Mouse (Mus musculus) spleen, adult 2 months (tissue): Measurements from ENCODE around the gene Tmem183a. TPM values are rescaled to one million over a fixed set of nuclear protein-coding genes. Genes with fewer than 3 reads are reported as not detected.

Experiments
- DNase-seq, 2 experiments: peaks; one replicate each; pipeline versions ENCODE4 v3.0.0 to v3.0.0-alpha.2; 2012 to 2021; ENCODE audit warnings: low spot score in 2 of 2, low read depth in 1 of 2
- H3K27ac ChIP-seq: fragments of 200-500 bp; 2 replicates; pipeline ENCODE4 v1.5.1; 2012; ENCODE audit warnings: low read length, inconsistent platforms; ENCODE audit not compliant: insufficient read depth
- H3K27me3 ChIP-seq: fragments of 200-500 bp; 2 replicates; pipeline ENCODE4 v1.6.1; 2012; ENCODE audit warnings: mild to moderate bottlenecking, moderate library complexity, low read length, inconsistent platforms; ENCODE audit not compliant: control insufficient read depth, insufficient read depth
- H3K36me3 ChIP-seq: fragments of 200-500 bp; 2 replicates; pipeline ENCODE4 v1.6.1; 2012; ENCODE audit warnings: mild to moderate bottlenecking, low read length, inconsistent platforms; ENCODE audit not compliant: control insufficient read depth, insufficient read depth
- H3K4me1 ChIP-seq: fragments of 200-500 bp; 2 replicates; pipeline ENCODE4 v1.6.1; 2011; ENCODE audit warnings: inconsistent platforms; ENCODE audit not compliant: control insufficient read depth, insufficient read depth, insufficient read length
- H3K4me3 ChIP-seq: fragments of 200-500 bp; 2 replicates; pipeline ENCODE4 v1.5.1; 2011; ENCODE audit warnings: mild to moderate bottlenecking, inconsistent platforms; ENCODE audit not compliant: insufficient read depth, insufficient read length; ENCODE audit errors: extremely low read depth
- CTCF ChIP-seq: fragments of 200-500 bp; IDR thresholded peaks from 2 replicates; pipeline ENCODE4 v1.5.1; 2011; ENCODE audit warnings: mild to moderate bottlenecking, inconsistent platforms; ENCODE audit not compliant: insufficient read depth, insufficient read length, insufficient replicate concordance; ENCODE audit errors: extremely low read depth
- POLR2A ChIP-seq: fragments of 200-500 bp; IDR thresholded peaks from 2 replicates; pipeline ENCODE4 v1.6.1; 2011; ENCODE audit warnings: low read depth, low read length, inconsistent platforms
- WGBS: fragments of 180-500 bp; shearing (Covaris S2); methylation state at CpG from one replicate; pipeline ENCODE4 v1.1.7; 2018; 5-methylcytosine and 5-hydroxymethylcytosine counted together
- polyA plus RNA-seq: library from polyadenylated mRNA; depleted of rRNA; stranded (reverse); fragments of >200 nt; gene quantifications from 2 replicates; pipeline ENCODE4 v1.2.3, GENCODE M21; 2012

Tmem183a gene
- polyA plus RNA-seq, 1 experiment, result 42.2 TPM

- no peaks in the 10 kb centered on the region for H3K36me3 ChIP-seq
- no peaks in the 10 kb centered on the region for H3K4me1 ChIP-seq
- H3K4me3 ChIP-seq, result no peak overlapping the region
- TF ChIP-seq CTCF, result no peak
- TF ChIP-seq POLR2A, result no peak
- 73% methylated on average over 14 of the region's 14 CpGs for WGBS
- H3K27ac ChIP-seq, result no peak overlapping the region
- no peaks in the 10 kb centered on the region for H3K27me3 ChIP-seq
- no peak for DNase-seq
These were observed 41.0 kb downstream of the Tmem183a start for GRCm38 (mm10) chr1:134320691-134321301.

- 88% methylated on average over 5 of the region's 5 CpGs for WGBS
- H3K4me1 ChIP-seq, result no peaks in the 10 kb centered on the region
- TF ChIP-seq POLR2A (no peak), CTCF (no peak)
- no peak overlapping the region for H3K4me3 ChIP-seq
- DNase-seq, result no peak
- H3K27me3 ChIP-seq, result no peaks in the 10 kb centered on the region
- H3K36me3 ChIP-seq, result no peaks in the 10 kb centered on the region
- H3K27ac ChIP-seq, result no peak overlapping the region
These were observed 43.5 kb downstream of the Tmem183a start for GRCm38 (mm10) chr1:134318261-134318660.

GRCm38 (mm10) chr1:134316361-134316760, 45.4 kb downstream of the Tmem183a start:
- no peak overlapping the region for H3K4me3 ChIP-seq
- H3K27me3 ChIP-seq, result no peaks in the 10 kb centered on the region
- TF ChIP-seq CTCF (no peak), POLR2A (no peak)
- WGBS, result 85% methylated on average over 9 of the region's 9 CpGs
- no peaks in the 10 kb centered on the region for H3K36me3 ChIP-seq
- H3K27ac ChIP-seq, result no peak overlapping the region
- DNase-seq, result no peak
- no peaks in the 10 kb centered on the region for H3K4me1 ChIP-seq

- DNase-seq, result no peak
- Histone ChIP-seq H3K27me3 (no peaks in the 10 kb centered on the region), H3K27ac (no peak overlapping the region), H3K36me3 (no peaks in the 10 kb centered on the region), H3K4me1 (no peaks in the 10 kb centered on the region), H3K4me3 (no peak overlapping the region)
- WGBS, result 67% methylated on average over 5 of the region's 5 CpGs
- TF ChIP-seq POLR2A (no peak), CTCF (no peak)
These were observed 46.6 kb downstream of the Tmem183a start for GRCm38 (mm10) chr1:134315181-134315580.

- no peak for DNase-seq
- 92% methylated on average over 7 of the region's 7 CpGs for WGBS
- Histone ChIP-seq H3K4me3 (no peak overlapping the region), H3K27me3 (no peaks in the 10 kb centered on the region), H3K36me3 (no peaks in the 10 kb centered on the region), H3K27ac (no peak overlapping the region), H3K4me1 (no peaks in the 10 kb centered on the region)
- no peak for TF ChIP-seq CTCF
- TF ChIP-seq POLR2A, result no peak
These were observed 50.0 kb downstream of the Tmem183a start for GRCm38 (mm10) chr1:134311760-134312159.

- no peak overlapping the region for H3K27ac ChIP-seq
- TF ChIP-seq CTCF (no peak), POLR2A (no peak)
- H3K27me3 ChIP-seq, result no peaks in the 10 kb centered on the region
- H3K4me1 ChIP-seq, result no peaks in the 10 kb centered on the region
- no peak overlapping the region for H3K4me3 ChIP-seq
- 92% methylated on average over 3 of the region's 3 CpGs for WGBS
- no peak for DNase-seq
- H3K36me3 ChIP-seq, result no peaks in the 10 kb centered on the region
These were observed 51.0 kb downstream of the Tmem183a start for GRCm38 (mm10) chr1:134310729-134311128.

GRCm38 (mm10) chr1:134310291-134310690, 51.5 kb downstream of the Tmem183a start:
- no peaks in the 10 kb centered on the region for H3K27me3 ChIP-seq
- WGBS, result 85% methylated on average over 2 of the region's 2 CpGs
- no peak overlapping the region for H3K4me3 ChIP-seq
- H3K4me1 ChIP-seq, result no peaks in the 10 kb centered on the region
- no peaks in the 10 kb centered on the region for H3K36me3 ChIP-seq
- no peak for TF ChIP-seq POLR2A
- no peak for TF ChIP-seq CTCF
- DNase-seq, result no peak
- H3K27ac ChIP-seq, result no peak overlapping the region
